Mouse (Mus musculus) erythroid progenitor cell, adult 5-6 weeks (primary cell): ENCODE measurements around the gene 1700020N01Rik. TPM values are rescaled to one million over a fixed set of nuclear protein-coding genes. Genes with fewer than 3 reads are reported as not detected.

Source experiments
- ATAC-seq: replicated peaks from 2 replicates; pipeline ENCODE4 v1.8.0; 2016; ENCODE audit warnings: moderate number of reproducible peaks, mild to moderate bottlenecking, moderate TSS enrichment, inconsistent platforms; ENCODE audit not compliant: poor library complexity, low FRiP score, severe bottlenecking
- total RNA-seq, 2 experiments: library from RNA; stranded (forward) in 1 of 2; stranded (reverse) in 1 of 2; fragments of 150-400 nt in 1 of 2; fragments of 186-747, 209-891 nt in 1 of 2; gene quantifications; 2 replicates each; pipeline versions ENCODE4 v1.2.3 to v1.2.4; 2015 to 2017; ENCODE audit warnings: low replicate concordance in 2 of 2

1700020N01Rik gene
- total RNA-seq, 2 experiments from 2014 or later = not detected

DNA sequence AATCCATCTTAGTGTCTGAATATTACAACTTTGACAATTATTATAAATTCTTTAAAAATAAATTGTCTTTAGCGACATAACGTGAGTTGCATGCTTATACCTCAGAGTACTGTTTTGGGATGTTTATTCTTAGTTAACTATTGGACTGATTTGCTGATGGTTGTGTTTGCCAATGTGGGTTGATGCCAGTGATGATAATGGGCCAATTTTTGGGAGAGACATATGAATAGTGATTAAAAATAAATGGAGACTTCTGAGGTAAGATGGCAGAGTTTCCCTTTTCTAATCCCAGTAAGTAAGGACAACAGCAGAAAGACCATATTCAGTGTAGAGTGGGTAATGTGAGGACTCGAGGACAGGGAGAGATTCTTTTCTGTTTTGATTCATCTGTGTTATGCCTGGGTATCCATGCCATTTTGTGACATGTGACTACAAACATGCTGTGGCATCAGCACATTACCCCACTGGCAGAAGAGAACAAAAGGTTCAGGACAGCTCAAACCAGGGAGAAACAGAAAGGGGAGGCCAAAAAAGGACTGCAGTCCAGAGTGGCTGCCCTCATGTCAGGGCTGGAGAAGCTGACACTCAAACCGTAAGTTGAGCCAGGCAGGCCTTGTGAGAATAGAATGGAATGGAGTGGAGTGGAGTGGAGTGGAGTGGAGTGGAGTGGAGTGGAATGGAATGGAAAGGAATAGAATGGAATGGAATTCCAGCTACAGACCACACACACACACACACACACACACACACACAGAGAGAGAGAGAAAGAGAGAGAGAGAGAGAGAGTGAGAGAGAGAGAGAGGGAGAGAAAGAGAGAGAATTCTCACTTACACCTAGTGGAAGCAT is 4.7 kb upstream of the 1700020N01Rik start:
- no peak for ATAC-seq

GRCm38 (mm10) chr10:21600931-21601330 is 8.0 kb downstream of the 1700020N01Rik start:
- 0 out of 2 replicates have a peak, but pooled peaks have one; percentile 39 for ATAC-seq

GRCm38 (mm10) chr10:21604476-21604875 is 11.5 kb downstream of the 1700020N01Rik start:
- no peak for ATAC-seq

GRCm38 (mm10) chr10:21605011-21605571 is 12.1 kb downstream of the 1700020N01Rik start:
- ATAC-seq = no peak

GRCm38 (mm10) chr10:21605601-21606000 is 12.7 kb downstream of the 1700020N01Rik start:
- no peak for ATAC-seq

- ATAC-seq = no peak
Observed at GRCm38 (mm10) chr10:21606931-21607330, 14.0 kb downstream of the 1700020N01Rik start.

GRCm38 (mm10) chr10:21609583-21609982 is 16.6 kb downstream of the 1700020N01Rik start:
- ATAC-seq = no peak

DNA sequence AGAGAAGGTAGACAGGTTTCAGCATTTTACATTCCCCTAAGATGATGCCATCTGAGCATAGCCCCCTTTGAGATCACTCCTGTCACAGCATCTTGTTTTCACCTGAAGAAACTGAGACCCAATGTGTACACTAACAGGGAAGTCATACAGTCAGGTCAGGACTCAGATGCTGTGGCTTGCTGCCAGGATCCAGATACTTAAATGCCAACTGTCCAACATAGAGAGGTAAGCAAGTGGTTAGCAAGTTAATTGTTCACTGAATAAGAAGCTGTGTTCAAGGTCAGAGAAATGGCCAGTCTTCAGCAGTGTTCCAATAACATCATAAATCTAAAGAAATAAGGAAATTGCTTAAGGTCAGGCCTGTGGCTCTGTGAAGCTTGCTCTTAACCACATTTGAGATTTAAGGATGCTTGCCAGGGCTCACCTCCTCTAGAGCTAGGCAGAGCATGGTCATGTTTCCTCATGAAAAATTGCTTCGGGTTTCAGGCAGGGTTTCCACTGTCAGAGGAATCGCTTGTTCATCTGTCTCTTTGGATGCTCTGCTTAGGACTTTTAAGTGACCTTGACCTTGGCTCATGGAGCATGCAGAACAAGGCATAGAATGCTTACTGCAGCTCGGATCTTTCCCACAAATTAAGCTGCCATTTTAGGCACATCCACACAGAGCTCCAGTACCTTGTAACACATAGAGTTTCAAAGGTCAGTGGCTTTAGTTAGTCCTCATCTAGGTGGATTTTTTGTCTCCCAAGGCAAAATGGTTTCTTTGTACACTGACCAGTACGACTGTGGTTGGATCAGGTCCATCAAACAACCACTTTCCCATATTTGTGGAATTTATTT is 20.3 kb downstream of the 1700020N01Rik start:
- ATAC-seq = no peak

GRCm38 (mm10) chr10:21614520-21614919 is 21.6 kb downstream of the 1700020N01Rik start:
- ATAC-seq = no peak

DNA sequence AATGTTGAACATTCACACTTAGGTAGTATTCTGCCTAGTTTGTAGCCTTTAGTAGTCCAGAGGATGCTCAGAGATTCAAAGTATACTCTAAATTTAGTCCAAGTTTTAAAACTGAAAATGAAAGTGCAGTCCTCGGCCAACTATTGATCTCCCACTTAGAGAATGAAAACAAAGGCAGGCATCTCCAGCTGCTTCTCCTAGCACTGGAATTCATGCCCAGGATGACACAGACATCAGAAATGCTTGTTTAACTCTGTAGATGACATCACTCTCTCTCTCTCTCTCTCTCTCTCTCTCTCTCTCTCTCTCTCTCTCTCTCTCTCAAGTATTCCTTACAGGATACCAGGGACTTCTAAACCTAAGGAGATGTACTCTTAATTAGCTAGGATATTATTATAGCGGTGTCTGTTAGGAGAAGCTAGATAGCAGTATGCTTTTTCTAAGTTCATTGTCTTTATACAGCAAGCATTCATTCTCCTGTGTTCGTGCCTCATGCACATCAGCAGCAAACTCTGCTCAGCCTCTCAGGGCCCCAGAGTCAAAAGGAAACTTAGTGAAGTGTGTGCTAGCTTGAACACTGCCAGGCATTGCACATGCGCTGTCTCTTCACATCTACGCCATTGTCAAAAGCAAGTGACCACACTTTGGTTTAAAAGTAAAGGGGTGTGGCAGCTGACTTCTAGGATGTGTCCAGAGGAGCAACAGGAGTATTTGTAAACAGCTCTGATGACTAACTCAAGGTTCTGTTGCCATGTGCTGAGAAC is 26.0 kb downstream of the 1700020N01Rik start:
- no peak for ATAC-seq

- ATAC-seq = no peak
Observed at GRCm38 (mm10) chr10:21622065-21622464, 29.1 kb downstream of the 1700020N01Rik start.

GRCm38 (mm10) chr10:21628555-21628954 is 35.6 kb downstream of the 1700020N01Rik start:
- ATAC-seq = no peak

GRCm38 (mm10) chr10:21629031-21629740 is 36.2 kb downstream of the 1700020N01Rik start:
- no peak for ATAC-seq

- ATAC-seq = no peak
Observed at GRCm38 (mm10) chr10:21631481-21631880, 38.5 kb downstream of the 1700020N01Rik start.

- no peak for ATAC-seq
Observed at GRCm38 (mm10) chr10:21632687-21633086, 39.7 kb downstream of the 1700020N01Rik start.

DNA sequence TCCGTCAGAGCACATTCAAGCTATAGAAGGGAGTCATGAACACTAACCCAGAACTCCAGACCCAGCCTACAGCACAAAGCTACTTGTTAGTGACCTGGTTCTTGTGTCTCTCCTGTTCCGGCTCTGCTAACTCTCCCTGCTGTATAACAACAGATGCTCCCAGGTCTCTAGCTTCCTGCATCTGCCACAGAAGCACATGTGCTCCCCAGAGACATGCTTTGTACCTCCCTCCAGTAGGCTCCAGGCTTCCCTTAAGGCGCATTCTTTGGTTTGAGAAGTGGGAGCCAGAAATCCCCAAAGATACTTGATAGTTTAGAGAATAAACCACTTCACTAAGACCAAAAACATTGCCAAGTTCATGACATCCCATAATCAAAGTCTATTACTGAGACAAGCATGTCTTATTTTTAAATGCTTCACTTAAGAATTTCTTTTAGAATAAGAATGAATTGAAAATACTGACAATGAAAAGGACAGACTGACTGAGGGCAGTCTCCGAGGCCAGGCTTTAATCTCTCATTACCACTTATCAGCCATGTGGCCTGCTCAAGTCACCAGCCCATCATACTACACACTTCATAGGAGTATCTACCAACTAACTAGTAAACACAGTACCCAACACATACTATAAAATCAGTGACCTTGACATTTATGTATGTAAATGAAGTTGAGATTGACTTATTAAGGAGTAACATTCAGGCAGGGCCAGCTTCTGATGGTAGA is 43.2 kb downstream of the 1700020N01Rik start:
- ATAC-seq = no peak

DNA sequence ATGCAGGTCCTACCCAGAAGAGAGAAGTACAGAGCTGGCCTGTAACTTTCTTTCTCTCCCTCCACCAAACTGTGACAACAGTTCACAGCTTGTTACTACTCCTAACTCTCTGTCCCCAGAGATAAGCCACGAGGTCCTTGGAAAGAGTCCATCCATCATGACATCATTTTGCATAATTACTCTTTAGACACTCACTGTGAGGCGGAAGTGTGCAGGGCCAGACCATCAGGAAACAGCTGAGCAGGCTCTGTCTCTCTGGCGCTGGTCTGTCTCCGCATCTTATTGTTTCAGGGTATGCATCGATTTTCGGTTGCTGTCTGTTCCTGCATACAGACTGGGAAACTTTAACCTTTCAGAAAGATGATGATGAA is 43.8 kb downstream of the 1700020N01Rik start:
- ATAC-seq = no peak

GRCm38 (mm10) chr10:21651388-21651787 is 58.4 kb downstream of the 1700020N01Rik start:
- no peak for ATAC-seq
